Mouse (Mus musculus): ENCODE data around the gene Gm36210. TPM values are rescaled to one million over a fixed set of nuclear protein-coding genes. Genes with fewer than 3 reads are reported as not detected.

Gm36210 gene
- total and polyA plus RNA-seq, 3 experiments = 0.18 to 0.29 TPM; not detected in 1

GRCm38 (mm10) chr7:4919096-4919495 is 12.8 kb upstream of the Gm36210 start:
- Histone ChIP-seq H3K4me3 (no peak overlapping the region), H3K79me2 (replicated peaks; ENCODE audit: control insufficient read depth, insufficient read depth, low read length) (no peaks in the 10 kb centered on the region; the same call in 1 of the 2 replicates), H3K27ac (no peak overlapping the region), H3K4me1 (ENCODE audit: control insufficient read depth, insufficient read depth, low read length) (peaks cover 13% of the 10 kb centered on the region), H3K27me3 (ENCODE audit: control insufficient read depth, insufficient read depth, low read length) (no peaks in the 10 kb centered on the region), H3K36me3 (ENCODE audit: control insufficient read depth, insufficient read depth, low read length) (no peaks in the 10 kb centered on the region), H3K9ac (ENCODE audit: low read depth, low read length) (no peak overlapping the region)
- no peak for TF ChIP-seq EP300 (IDR thresholded peaks at IDR 0.05; ENCODE audit: insufficient read depth, low read depth, low read length)
- no peak for TF ChIP-seq POLR2A (IDR thresholded peaks at IDR 0.05; ENCODE audit: insufficient read depth, low read depth, low read length)
- no peak for TF ChIP-seq CTCF (IDR thresholded peaks at IDR 0.05)
- DNase-seq = no peak
- intact Hi-C loops (cut with DNase I) = loop anchor here (5.0 to 10.0 kb wide), 4 partner anchors 52 to 774 kb away; partner anchors contain the start of genes Ppp1r12c and Ppp6r1
- 88% methylated on average over 21 of the region's 21 CpGs for WGBS

GRCm38 (mm10) chr7:4918681-4919080 is 12.4 kb upstream of the Gm36210 start:
- no peak overlapping the region for H3K27ac ChIP-seq
- intact Hi-C loops (cut with DNase I) = loop anchor here (5.0 to 10.0 kb wide), 4 partner anchors 51 to 774 kb away; partner anchors contain the start of genes Ppp1r12c and Ppp6r1
- peaks cover 11% of the 10 kb centered on the region for H3K4me1 ChIP-seq (ENCODE audit: control insufficient read depth, insufficient read depth, low read length)
- H3K9ac ChIP-seq (ENCODE audit: low read depth, low read length) = no peak overlapping the region
- H3K79me2 ChIP-seq (replicated peaks; ENCODE audit: control insufficient read depth, insufficient read depth, low read length) = no peaks in the 10 kb centered on the region; the same call in 1 of the 2 replicates
- no peak overlapping the region for H3K4me3 ChIP-seq
- no peak for DNase-seq
- 92% methylated on average over 15 of the region's 15 CpGs for WGBS
- no peaks in the 10 kb centered on the region for H3K27me3 ChIP-seq (ENCODE audit: control insufficient read depth, insufficient read depth, low read length)
- H3K36me3 ChIP-seq (ENCODE audit: control insufficient read depth, insufficient read depth, low read length) = no peaks in the 10 kb centered on the region
- no peak for TF ChIP-seq EP300 (IDR thresholded peaks at IDR 0.05; ENCODE audit: insufficient read depth, low read depth, low read length)
- TF ChIP-seq CTCF (IDR thresholded peaks at IDR 0.05) = no peak
- TF ChIP-seq POLR2A (IDR thresholded peaks at IDR 0.05; ENCODE audit: insufficient read depth, low read depth, low read length) = no peak

GRCm38 (mm10) chr7:4917494-4917893 is 11.2 kb upstream of the Gm36210 start:
- Histone ChIP-seq H3K4me3 (no peak overlapping the region), H3K36me3 (ENCODE audit: control insufficient read depth, insufficient read depth, low read length) (no peaks in the 10 kb centered on the region), H3K9ac (ENCODE audit: low read depth, low read length) (no peak overlapping the region), H3K27ac (no peak overlapping the region), H3K4me1 (ENCODE audit: control insufficient read depth, insufficient read depth, low read length) (peaks cover 4% of the 10 kb centered on the region), H3K79me2 (replicated peaks; ENCODE audit: control insufficient read depth, insufficient read depth, low read length) (no peaks in the 10 kb centered on the region; the same call in 1 of the 2 replicates), H3K27me3 (ENCODE audit: control insufficient read depth, insufficient read depth, low read length) (no peaks in the 10 kb centered on the region)
- no peak for DNase-seq
- TF ChIP-seq EP300 (IDR thresholded peaks at IDR 0.05; ENCODE audit: insufficient read depth, low read depth, low read length) = no peak
- TF ChIP-seq POLR2A (IDR thresholded peaks at IDR 0.05; ENCODE audit: insufficient read depth, low read depth, low read length) = no peak
- no peak for TF ChIP-seq CTCF (IDR thresholded peaks at IDR 0.05)
- intact Hi-C loops (cut with DNase I) = loop anchor here (5.0 to 10.0 kb wide), 4 partner anchors 50 to 773 kb away; partner anchors contain the start of genes Ppp1r12c and Ppp6r1
- WGBS = 90% methylated on average over 2 of the region's 2 CpGs

GRCm38 (mm10) chr7:4915669-4916416 is 9.5 kb upstream of the Gm36210 start:
- intact Hi-C loops (cut with DNase I) = loop anchor here (1.0 to 10.0 kb wide), 5 partner anchors 49 to 771 kb away; partner anchors contain the start of genes Ppp1r12c and Ppp6r1
- H3K9ac ChIP-seq (ENCODE audit: low read depth, low read length) = peak overlapping the region; percentile 92
- peaks cover 3% of the 10 kb centered on the region; the same call in 1 of the 2 replicates for H3K4me1 ChIP-seq (ENCODE audit: control insufficient read depth, insufficient read depth, low read length)
- TF ChIP-seq CTCF (IDR thresholded peaks at IDR 0.05) (no peak), EP300 (IDR thresholded peaks at IDR 0.05; ENCODE audit: insufficient read depth, low read depth, low read length) (no peak), POLR2A (IDR thresholded peaks at IDR 0.05; ENCODE audit: insufficient read depth, low read depth, low read length) (no peak)
- H3K4me3 ChIP-seq = peak overlapping the region; percentile 92
- H3K27me3 ChIP-seq (ENCODE audit: control insufficient read depth, insufficient read depth, low read length) = no peaks in the 10 kb centered on the region
- peak overlapping the region; percentile 97 for H3K27ac ChIP-seq
- WGBS = 15% methylated on average over 14 of the region's 14 CpGs
- DNase-seq = no peak
- H3K36me3 ChIP-seq (ENCODE audit: control insufficient read depth, insufficient read depth, low read length) = no peaks in the 10 kb centered on the region
- no peaks in the 10 kb centered on the region; the same call in 1 of the 2 replicates for H3K79me2 ChIP-seq (replicated peaks; ENCODE audit: control insufficient read depth, insufficient read depth, low read length)

GRCm38 (mm10) chr7:4915007-4915665 is 8.8 kb upstream of the Gm36210 start, which contains the start of gene Zfp628:
TSS of gene Zfp628 (plus strand) at chr7:4915217.
- Histone ChIP-seq H3K27me3 (ENCODE audit: control insufficient read depth, insufficient read depth, low read length) (no peaks in the 10 kb centered on the region), H3K4me3 (peak within 1 kb of the TSS; percentile 92), H3K36me3 (ENCODE audit: control insufficient read depth, insufficient read depth, low read length) (no peaks in the 10 kb centered on the region), H3K79me2 (replicated peaks; ENCODE audit: control insufficient read depth, insufficient read depth, low read length) (no peaks in the 10 kb centered on the region; the same call in 1 of the 2 replicates), H3K9ac (ENCODE audit: low read depth, low read length) (peak within 1 kb of the TSS; percentile 92), H3K4me1 (ENCODE audit: control insufficient read depth, insufficient read depth, low read length) (peaks cover 3% of the 10 kb centered on the region; the same call in 1 of the 2 replicates), H3K27ac (peak within 1 kb of the TSS; percentile 97)
- peak; percentile 95 to 96 for DNase-seq
- TF ChIP-seq EP300 (IDR thresholded peaks at IDR 0.05; ENCODE audit: insufficient read depth, low read depth, low read length) (0 out of 2 replicates have a peak, but pooled peaks have one; percentile 11), POLR2A (IDR thresholded peaks at IDR 0.05; ENCODE audit: insufficient read depth, low read depth, low read length) (peak; percentile 93), CTCF (IDR thresholded peaks at IDR 0.05) (no peak)
- intact Hi-C loops (cut with DNase I) = loop anchor here (1.0 to 10.0 kb wide), 5 partner anchors 48 to 770 kb away; partner anchors contain the start of genes Ppp1r12c and Ppp6r1
- WGBS = under 1% methylated on average over 56 of the region's 56 CpGs
